Comparison of ENCODE assay signal across 8 mouse cellular contexts in the genomic region with DNA sequence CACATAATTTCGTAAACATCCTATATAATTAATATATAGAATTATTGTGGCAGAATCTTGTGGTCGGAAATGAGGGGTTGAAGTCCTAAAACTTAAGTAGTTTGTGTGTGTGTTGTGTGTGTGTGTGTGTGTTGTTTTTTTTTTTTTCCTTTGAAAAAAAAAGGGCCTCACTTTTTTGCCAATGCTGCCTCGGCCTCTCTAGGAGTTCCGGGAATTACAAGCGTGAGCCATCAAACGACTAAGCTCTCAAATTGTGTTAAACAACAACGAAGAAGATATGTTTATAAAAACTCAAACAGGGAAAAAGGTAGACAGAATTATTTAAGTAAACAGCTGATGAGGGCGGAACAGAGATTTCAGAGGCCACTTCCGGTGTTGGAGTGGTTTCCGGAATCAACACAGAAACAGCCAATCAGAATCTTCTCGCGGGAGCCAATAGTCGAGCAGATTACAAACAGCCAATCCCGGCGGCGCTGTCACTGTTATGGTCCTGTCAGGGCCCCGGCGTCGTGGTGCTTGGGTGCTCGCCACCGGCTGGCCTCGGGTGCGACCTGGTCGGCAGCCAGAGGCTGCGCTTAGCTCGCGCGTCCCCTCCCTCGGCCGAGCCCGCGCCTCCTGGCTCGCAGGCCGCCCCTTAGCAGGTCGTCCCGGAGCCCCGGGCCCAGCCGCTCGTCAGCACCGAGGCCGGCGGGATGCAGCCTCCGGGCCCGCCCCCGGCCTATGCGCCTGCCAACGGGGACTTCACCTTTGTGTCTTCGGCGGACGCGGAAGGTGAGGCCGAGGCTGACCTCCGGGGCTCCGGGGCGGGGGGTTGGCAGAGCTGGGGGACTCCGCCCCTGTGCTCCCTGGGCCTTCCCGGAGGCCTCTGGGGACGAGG. TPM values are rescaled to one million over a fixed set of nuclear protein-coding genes. Genes with fewer than 3 reads are reported as not detected.
DNase-seq lines count a peak whose midpoint lies in the region; ATAC-seq lines count a peak whose summit lies in the region.

A gene (plus strand): TSS at position 470 of the 877 bp plus-strand sequence.

- peak; percentile 99 for ATAC-seq in megakaryocyte progenitor cell, adult 5-6 weeks (replicated peaks; ENCODE audit: poor library complexity)

- peak; percentile 99 for DNase-seq in adipocyte (ENCODE audit: low spot score)
- DNase-seq in embryo, embryonic 10 days (ENCODE audit: low spot score), result peak; percentile 97
- DNase-seq in gastrocnemius, postnatal 10 days, result peak; percentile 94
- DNase-seq in induced T-regulatory cell, adult 2 months (ENCODE audit: low read depth), result peak; percentile 99
- peak; percentile 91 to 99 for DNase-seq in left cerebral cortex, adult 9 months (ENCODE audit: low spot score in 2 of 2)
- peak; percentile 93 for DNase-seq in right cerebral cortex, postnatal 14 days
- DNase-seq in urinary bladder, postnatal 36 days (ENCODE audit: low spot score in 2 of 2), result peak; percentile 97 to 98

RNA-seq across cellular contexts. Expression of the gene that starts here (rescaled TPM):
- total RNA-seq in gastrocnemius, postnatal 10 days (2021), result 10 to 100 TPM; 40.4 to 43.3 TPM
- total RNA-seq in megakaryocyte progenitor cell, adult 5-6 weeks (2015), result 43.2 and 49.1 TPM in 2 replicates
- 44.0 and 55.6 TPM in 2 replicates for total RNA-seq in megakaryocyte progenitor cell, adult 5-6 weeks (2017)

Comparison
In these comparisons a context has a peak if more than half of its experiments do, and no peak if none do; other contexts are left out.
1. Peak in every context shown above with its lines: DNase-seq and ATAC-seq.